Mouse (Mus musculus) embryonic facial prominence, embryonic 13.5 days (tissue): ENCODE data around the gene Fat4. TPM values are rescaled to one million over a fixed set of nuclear protein-coding genes. Genes with fewer than 3 reads are reported as not detected.

Source experiments
- ATAC-seq: fragments of 200-750 bp; cut with Nextera tagmentation; 2 replicates; pipeline ENCODE4 v1.8.0; 2017; ENCODE audit warnings: low read depth; ENCODE audit not compliant: insufficient number of reproducible peaks, insufficient read depth, low FRiP score, low TSS enrichment
- H3K27ac ChIP-seq: fragments of 300-500 bp; sonication (generic); 2 replicates; pipeline ENCODE4 v1.5.1; 2015; ENCODE audit warnings: moderate library complexity, mild to moderate bottlenecking, inconsistent platforms
- H3K27me3 ChIP-seq: fragments of 300-500 bp; sonication (generic); 2 replicates; pipeline ENCODE4 v1.6.1; 2015; ENCODE audit warnings: mild to moderate bottlenecking, inconsistent platforms
- H3K36me3 ChIP-seq: fragments of 300-500 bp; sonication (generic); 2 replicates; pipeline ENCODE4 v1.6.1; 2015; ENCODE audit warnings: mild to moderate bottlenecking, inconsistent platforms
- H3K4me1 ChIP-seq: fragments of 300-500 bp; sonication (generic); 2 replicates; pipeline ENCODE4 v1.6.1; 2015; ENCODE audit warnings: inconsistent platforms
- H3K4me2 ChIP-seq: fragments of 300-500 bp; sonication (generic); 2 replicates; pipeline ENCODE4 v1.6.1; 2015; ENCODE audit warnings: moderate library complexity, mild to moderate bottlenecking, inconsistent platforms
- H3K4me3 ChIP-seq: fragments of 300-500 bp; sonication (generic); 2 replicates; pipeline ENCODE4 v1.5.1; 2015; ENCODE audit warnings: mild to moderate bottlenecking, inconsistent platforms
- H3K9ac ChIP-seq: fragments of 300-500 bp; sonication (generic); 2 replicates; pipeline ENCODE4 v1.6.1; 2015; ENCODE audit warnings: mild to moderate bottlenecking, inconsistent platforms
- H3K9me3 ChIP-seq: fragments of 300-500 bp; sonication (generic); 2 replicates; pipeline ENCODE4 v1.6.1; 2016; ENCODE audit warnings: inconsistent platforms
- WGBS: fragments of 180-500 bp; shearing (Covaris S2); methylation state at CpG from one replicate; pipeline ENCODE4 v1.1.7; 2015; ENCODE audit warnings: mixed read lengths; 5-methylcytosine and 5-hydroxymethylcytosine counted together
- polyA plus RNA-seq: library from polyadenylated mRNA; unstranded; fragments of >200 nt; fragmentation: Nextera tagmentation; extraction: Ambion mirVana; gene quantifications from 2 replicates; pipeline ENCODE4 v1.2.1, GENCODE M21; 2015

The Fat4 gene
- polyA plus RNA-seq, 1 experiment from 2014 or later = 19.6 TPM

DNA sequence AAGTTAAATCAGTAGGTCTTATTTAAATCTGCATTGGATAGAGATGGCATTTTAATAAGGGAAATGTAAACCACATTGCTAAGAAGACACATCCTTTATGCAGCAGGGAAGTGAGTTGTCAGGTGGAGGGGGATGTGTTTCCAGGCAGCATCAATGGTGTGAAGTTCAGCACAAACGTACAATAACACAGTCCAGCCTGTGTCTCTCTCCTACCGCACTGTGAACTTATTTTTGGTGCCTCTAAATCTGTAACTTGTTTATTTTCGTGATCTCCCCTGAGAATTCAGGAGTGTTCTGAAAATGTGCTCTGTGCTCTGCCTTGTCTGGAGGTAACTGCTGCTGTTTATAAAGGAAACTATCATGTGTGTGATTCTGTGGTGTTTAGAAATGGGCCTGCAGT, 102.4 kb downstream of the Fat4 start:
- 0 out of 2 replicates have a peak, but pooled peaks cover 5% of the 10 kb centered on the region for H3K4me1 ChIP-seq
- peaks cover 57% of the 10 kb centered on the region for H3K36me3 ChIP-seq
- no peak overlapping the region for H3K4me2 ChIP-seq
- H3K4me3 ChIP-seq = no peak overlapping the region
- H3K27ac ChIP-seq = no peak overlapping the region
- H3K27me3 ChIP-seq = no peaks in the 10 kb centered on the region
- no peaks in the 10 kb centered on the region for H3K9me3 ChIP-seq
- 74% methylated on average over 3 of the region's 3 CpGs for WGBS
- ATAC-seq = no peak
- no peak overlapping the region for H3K9ac ChIP-seq

DNA sequence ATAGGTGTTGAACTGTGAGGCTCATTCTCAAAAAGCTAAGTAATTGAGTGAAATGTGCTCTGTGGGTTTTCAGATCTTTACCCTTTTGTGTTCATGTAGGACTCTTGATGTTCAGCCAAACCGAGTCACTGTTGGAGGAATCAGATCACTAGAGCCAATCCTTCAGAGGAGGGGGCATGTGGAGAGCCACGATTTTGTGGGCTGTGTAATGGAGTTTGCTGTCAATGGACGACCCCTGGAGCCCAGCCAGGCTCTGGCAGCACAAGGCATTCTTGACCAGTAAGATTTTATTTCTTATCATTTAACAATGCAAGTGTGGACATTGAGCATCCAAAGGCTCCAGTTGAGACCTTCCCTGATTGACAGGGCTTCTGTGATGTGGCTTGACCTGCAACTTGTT, 113.3 kb downstream of the Fat4 start:
- Histone ChIP-seq H3K4me1 (no peaks in the 10 kb centered on the region), H3K4me2 (no peak overlapping the region), H3K36me3 (peaks cover 82% of the 10 kb centered on the region), H3K27ac (no peak overlapping the region), H3K4me3 (no peak overlapping the region), H3K27me3 (no peaks in the 10 kb centered on the region), H3K9ac (no peak overlapping the region), H3K9me3 (no peaks in the 10 kb centered on the region)
- ATAC-seq = no peak
- 76% methylated on average over 3 of the region's 3 CpGs for WGBS

DNA sequence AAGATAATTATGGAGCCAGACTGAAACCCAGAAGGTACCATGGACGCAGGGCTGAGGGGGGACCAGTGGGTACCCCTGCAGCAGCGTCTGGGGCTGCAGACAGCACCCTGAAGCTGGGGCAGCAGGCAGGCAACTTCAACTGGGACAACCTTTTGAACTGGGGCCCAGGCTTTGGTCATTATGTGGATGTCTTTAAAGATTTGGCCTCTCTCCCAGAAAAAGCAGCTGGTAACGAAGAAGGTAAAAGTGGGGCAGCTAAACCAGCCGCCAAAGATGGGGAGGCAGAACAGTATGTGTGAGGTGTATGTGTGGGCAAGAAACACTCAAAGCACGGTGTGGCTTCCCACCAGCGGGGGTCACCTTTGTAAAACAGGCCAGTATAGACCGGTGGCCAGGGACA, 123.8 kb downstream of the Fat4 start:
- peaks cover 66% of the 10 kb centered on the region for H3K36me3 ChIP-seq
- no peak for ATAC-seq
- 84% methylated on average over 7 of the region's 7 CpGs for WGBS

DNA sequence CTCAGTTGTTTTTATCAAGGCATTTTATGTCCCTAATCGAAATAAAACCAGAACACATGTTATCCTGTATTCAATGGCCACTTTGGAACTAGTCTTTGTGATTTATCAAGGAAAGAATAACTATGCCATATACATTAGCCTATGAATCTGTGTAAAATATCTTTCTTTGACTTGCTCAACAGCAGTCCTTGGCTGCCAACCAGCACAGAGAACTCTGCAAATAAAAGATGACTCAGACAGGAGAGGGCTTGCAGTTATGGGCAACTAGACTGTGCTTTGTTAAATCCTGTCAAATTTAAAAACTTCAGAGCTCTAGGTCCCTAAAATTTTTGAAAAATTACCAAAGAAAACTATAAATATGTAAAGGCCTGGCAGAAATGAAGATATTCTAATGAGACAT, 130.9 kb downstream of the Fat4 start:
- no peak for ATAC-seq
- no peaks in the 10 kb centered on the region; the same call in 1 of the 2 replicates for H3K4me1 ChIP-seq
- no peaks in the 10 kb centered on the region for H3K27me3 ChIP-seq
- H3K36me3 ChIP-seq = 0 out of 2 replicates have a peak, but pooled peaks cover 7% of the 10 kb centered on the region
- H3K27ac ChIP-seq = no peak overlapping the region
- H3K4me2 ChIP-seq = no peak overlapping the region
- H3K9ac ChIP-seq = no peak overlapping the region
- H3K4me3 ChIP-seq = no peak overlapping the region
- 62% methylated on average over 1 of the region's 1 CpGs for WGBS
- no peaks in the 10 kb centered on the region for H3K9me3 ChIP-seq

More for the DNA sequence above, 123.8 kb downstream of the Fat4 start:
- no peak overlapping the region for H3K9ac ChIP-seq
- no peaks in the 10 kb centered on the region for H3K27me3 ChIP-seq
- no peaks in the 10 kb centered on the region for H3K9me3 ChIP-seq
- no peak overlapping the region for H3K4me2 ChIP-seq
- H3K4me1 ChIP-seq = peaks cover 3% of the 10 kb centered on the region; the same call in 1 of the 2 replicates
- no peak overlapping the region for H3K4me3 ChIP-seq
- H3K27ac ChIP-seq = no peak overlapping the region

DNA sequence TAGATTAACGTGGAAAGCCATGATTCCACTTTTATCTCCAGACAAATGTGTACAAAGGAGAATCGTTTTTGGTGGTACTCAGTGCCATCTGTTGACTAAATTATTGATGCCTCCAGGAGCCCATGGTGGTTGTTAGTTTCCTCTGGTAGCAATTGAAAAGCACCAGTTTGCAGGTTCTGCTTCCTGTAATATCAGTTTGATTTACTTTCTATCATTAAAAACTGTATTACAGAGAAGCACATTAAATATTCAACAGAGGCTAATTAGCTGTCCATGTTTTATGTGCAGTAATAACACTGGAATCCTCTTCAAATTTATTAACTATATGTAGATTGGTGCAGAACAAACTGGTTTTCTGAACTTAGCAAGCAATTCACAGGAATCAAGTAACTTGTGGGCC, 149.4 kb downstream of the Fat4 start:
- Histone ChIP-seq H3K9ac (no peak overlapping the region), H3K27me3 (no peaks in the 10 kb centered on the region), H3K4me3 (no peak overlapping the region), H3K9me3 (no peaks in the 10 kb centered on the region), H3K36me3 (no peaks in the 10 kb centered on the region), H3K4me2 (no peak overlapping the region), H3K4me1 (no peaks in the 10 kb centered on the region), H3K27ac (no peak overlapping the region)
- WGBS = 61% methylated on average over 2 of the region's 2 CpGs
- ATAC-seq = no peak

DNA sequence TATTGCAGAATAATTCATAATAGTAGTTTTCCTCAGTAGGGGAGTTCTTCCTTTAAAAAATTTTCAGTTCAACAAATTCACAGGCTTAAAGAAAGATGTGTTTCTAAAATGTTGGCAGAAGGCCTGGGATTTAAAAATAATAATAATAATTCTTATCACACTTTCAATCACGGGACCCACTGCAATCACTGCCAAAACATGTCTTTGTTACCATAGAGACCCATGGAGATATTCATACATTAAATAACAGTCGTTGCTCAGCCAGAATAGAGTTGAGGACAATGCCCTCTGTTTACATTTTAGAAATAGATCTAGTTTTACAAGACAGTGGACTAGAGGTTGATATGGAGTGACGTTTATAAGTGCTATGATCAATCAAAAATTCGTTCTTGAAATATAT, 159.7 kb downstream of the Fat4 start:
- H3K27ac ChIP-seq = no peak overlapping the region
- ATAC-seq = no peak
- no peaks in the 10 kb centered on the region for H3K9me3 ChIP-seq
- no peak overlapping the region for H3K4me2 ChIP-seq
- 72% methylated on average over 4 of the region's 4 CpGs for WGBS
- H3K27me3 ChIP-seq = no peaks in the 10 kb centered on the region
- H3K9ac ChIP-seq = no peak overlapping the region
- H3K4me1 ChIP-seq = 0 out of 2 replicates have a peak, but pooled peaks cover 8% of the 10 kb centered on the region
- no peaks in the 10 kb centered on the region for H3K36me3 ChIP-seq
- H3K4me3 ChIP-seq = no peak overlapping the region

DNA sequence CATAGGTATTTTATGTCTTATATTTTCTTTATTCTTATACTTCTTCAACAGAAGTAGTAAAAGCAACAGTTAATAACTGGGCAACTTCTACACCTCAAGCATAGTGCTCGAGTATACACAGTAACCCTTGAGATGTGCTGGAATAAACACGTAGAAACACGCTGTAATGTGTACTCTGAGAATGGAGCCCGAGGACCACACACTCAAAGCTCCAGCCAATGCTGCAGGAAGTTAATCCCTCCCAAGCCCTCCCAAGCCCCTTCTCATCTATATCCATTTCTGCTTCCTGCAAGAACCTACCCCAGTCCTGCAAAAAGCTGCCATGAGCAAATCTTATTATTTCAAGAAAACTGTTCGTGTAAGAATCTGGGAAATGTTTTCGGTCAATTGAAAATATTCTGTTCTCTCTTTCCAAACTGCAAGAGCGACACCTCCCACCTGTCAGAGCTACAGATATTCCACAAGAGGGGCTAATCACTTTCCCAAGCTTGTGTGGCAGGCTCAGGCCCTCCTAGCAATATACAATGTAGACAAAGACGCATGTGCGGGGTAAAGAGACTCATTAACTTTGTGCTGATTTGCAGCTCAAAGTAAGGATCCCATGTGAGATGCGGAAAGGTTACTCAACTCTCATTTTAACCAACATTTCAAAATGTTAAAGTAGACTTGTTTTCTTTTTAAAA, 161.0 kb downstream of the Fat4 start:
- Histone ChIP-seq H3K9ac (no peak overlapping the region), H3K4me2 (no peak overlapping the region), H3K4me1 (0 out of 2 replicates have a peak, but pooled peaks cover 8% of the 10 kb centered on the region), H3K36me3 (no peaks in the 10 kb centered on the region), H3K9me3 (no peaks in the 10 kb centered on the region), H3K27ac (peak overlapping the region; percentile 22), H3K4me3 (no peak overlapping the region), H3K27me3 (no peaks in the 10 kb centered on the region)
- no peak for ATAC-seq
- WGBS = 73% methylated on average over 10 of the region's 10 CpGs

DNA sequence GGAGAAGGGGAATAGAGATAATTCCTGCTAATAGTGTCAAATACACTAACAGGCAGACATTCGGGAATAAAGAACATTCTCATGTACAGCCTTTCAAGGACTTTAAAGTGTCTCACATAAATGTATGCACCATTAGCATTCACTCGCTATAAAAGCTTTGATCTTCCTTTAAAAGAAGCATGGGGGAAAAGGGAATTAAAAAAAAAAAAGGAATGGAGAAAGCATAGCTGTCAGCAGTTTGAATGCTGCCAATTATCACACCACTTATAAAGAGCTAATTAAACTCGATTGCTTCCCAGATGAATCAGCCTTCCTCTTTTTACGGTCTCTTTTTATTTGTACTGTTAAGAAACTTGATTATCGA, 161.5 kb downstream of the Fat4 start:
- no peak overlapping the region for H3K9ac ChIP-seq
- H3K36me3 ChIP-seq = no peaks in the 10 kb centered on the region
- no peaks in the 10 kb centered on the region for H3K9me3 ChIP-seq
- H3K4me1 ChIP-seq = peaks cover 11% of the 10 kb centered on the region
- 65% methylated on average over 5 of the region's 5 CpGs for WGBS
- H3K27ac ChIP-seq = no peak overlapping the region
- no peak for ATAC-seq
- no peak overlapping the region for H3K4me3 ChIP-seq
- H3K4me2 ChIP-seq = no peak overlapping the region
- H3K27me3 ChIP-seq = no peaks in the 10 kb centered on the region

DNA sequence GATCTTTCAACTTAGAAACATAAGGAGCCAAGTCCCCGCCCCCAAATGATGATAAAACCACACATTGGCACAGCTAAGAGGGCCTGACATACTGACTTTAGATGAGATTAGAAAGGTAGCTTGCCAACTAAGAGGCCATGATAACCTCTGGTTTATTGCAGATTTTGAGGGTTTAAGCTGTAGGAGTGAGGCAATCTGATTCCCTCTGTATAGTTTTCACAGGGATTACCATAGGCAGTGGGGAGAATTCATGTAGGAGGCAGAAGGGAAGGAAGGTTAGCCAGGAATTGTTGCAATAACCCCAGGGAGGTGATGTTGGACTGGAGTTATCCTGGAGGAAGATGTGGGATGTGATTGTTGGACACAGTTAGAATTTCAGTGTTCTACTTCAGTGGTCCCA, 163.4 kb downstream of the Fat4 start:
- Histone ChIP-seq H3K4me2 (no peak overlapping the region), H3K9me3 (no peaks in the 10 kb centered on the region), H3K27me3 (no peaks in the 10 kb centered on the region), H3K4me3 (no peak overlapping the region), H3K36me3 (no peaks in the 10 kb centered on the region), H3K9ac (no peak overlapping the region), H3K27ac (no peak overlapping the region), H3K4me1 (peaks cover 12% of the 10 kb centered on the region)
- 76% methylated on average over 1 of the region's 1 CpGs for WGBS
- ATAC-seq = no peak

DNA sequence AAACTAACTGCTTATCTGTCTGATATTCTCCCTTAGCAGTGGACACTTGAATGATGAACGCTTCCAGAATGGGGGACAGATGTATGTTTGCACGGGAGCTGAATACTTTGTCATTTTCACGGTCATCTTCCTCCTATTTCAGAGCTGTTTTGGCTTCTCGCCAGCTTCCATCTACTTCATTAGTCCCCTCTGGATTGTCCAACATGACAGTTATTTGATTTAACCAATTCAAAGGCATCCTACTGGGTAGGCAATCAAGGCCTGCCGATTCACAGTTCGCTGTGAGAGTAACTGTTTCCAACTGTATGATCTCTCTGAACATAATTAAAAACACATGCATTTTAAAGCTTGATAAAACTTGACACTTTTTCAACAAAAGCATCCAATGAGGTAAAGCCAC, 166.3 kb downstream of the Fat4 start:
- no peak overlapping the region for H3K4me3 ChIP-seq
- no peak overlapping the region for H3K27ac ChIP-seq
- no peak overlapping the region for H3K9ac ChIP-seq
- no peaks in the 10 kb centered on the region for H3K36me3 ChIP-seq
- WGBS = 32% methylated on average over 6 of the region's 6 CpGs
- H3K4me2 ChIP-seq = no peak overlapping the region
- no peak for ATAC-seq
- no peaks in the 10 kb centered on the region for H3K27me3 ChIP-seq
- no peaks in the 10 kb centered on the region for H3K9me3 ChIP-seq
- H3K4me1 ChIP-seq = peaks cover 3% of the 10 kb centered on the region
